Mouse (Mus musculus): ENCODE data around the gene Col5a1. TPM values are rescaled to one million over a fixed set of nuclear protein-coding genes. Genes with fewer than 3 reads are reported as not detected.

Gene Col5a1
- polyA plus RNA-seq, 1 experiment from 2014 or later = 59.1 TPM

GRCm38 (mm10) chr2:27936607-27937191, 50.5 kb downstream of the Col5a1 start:
- Histone ChIP-seq H3K4me1 (replicated peaks) (peaks cover 53% of the 10 kb centered on the region), H3K9me3 (no peaks in the 10 kb centered on the region), H3K9ac (replicated peaks) (no peak overlapping the region), H3K4me2 (no peak overlapping the region), H3K27ac (peak overlapping the region; percentile 63), H3K36me3 (peaks cover 70% of the 10 kb centered on the region), H3K4me3 (replicated peaks) (no peak overlapping the region), H3K27me3 (no peaks in the 10 kb centered on the region)
- no peak for ATAC-seq (ENCODE audit: insufficient number of reproducible peaks, insufficient read depth, low FRiP score, low TSS enrichment, low read depth)
- WGBS = 82% methylated on average over 9 of the region's 9 CpGs

- H3K27ac ChIP-seq = no peak overlapping the region
- 85% methylated on average over 4 of the region's 4 CpGs for WGBS
- no peak overlapping the region for H3K4me2 ChIP-seq
- H3K27me3 ChIP-seq = no peaks in the 10 kb centered on the region
- no peak overlapping the region for H3K9ac ChIP-seq (replicated peaks)
- peaks cover 73% of the 10 kb centered on the region for H3K36me3 ChIP-seq
- no peaks in the 10 kb centered on the region for H3K9me3 ChIP-seq
- H3K4me1 ChIP-seq (replicated peaks) = peaks cover 26% of the 10 kb centered on the region
- no peak for ATAC-seq (ENCODE audit: insufficient number of reproducible peaks, insufficient read depth, low FRiP score, low TSS enrichment, low read depth)
- H3K4me3 ChIP-seq (replicated peaks) = no peak overlapping the region
Measured at GRCm38 (mm10) chr2:27939433-27939832, 53.2 kb downstream of the Col5a1 start.

GRCm38 (mm10) chr2:27940144-27940543, 53.9 kb downstream of the Col5a1 start:
- H3K27ac ChIP-seq = 0 out of 2 replicates have a peak overlapping the region, but pooled peaks have one; percentile 17
- H3K27me3 ChIP-seq = no peaks in the 10 kb centered on the region
- 87% methylated on average over 12 of the region's 12 CpGs for WGBS
- H3K9me3 ChIP-seq = no peaks in the 10 kb centered on the region
- peaks cover 19% of the 10 kb centered on the region for H3K4me1 ChIP-seq (replicated peaks)
- no peak overlapping the region for H3K4me3 ChIP-seq (replicated peaks)
- H3K4me2 ChIP-seq = no peak overlapping the region
- H3K9ac ChIP-seq (replicated peaks) = no peak overlapping the region
- no peak for ATAC-seq (ENCODE audit: insufficient number of reproducible peaks, insufficient read depth, low FRiP score, low TSS enrichment, low read depth)
- peaks cover 71% of the 10 kb centered on the region for H3K36me3 ChIP-seq

- Histone ChIP-seq H3K9me3 (no peaks in the 10 kb centered on the region), H3K36me3 (peaks cover 56% of the 10 kb centered on the region), H3K27ac (no peak overlapping the region), H3K4me3 (replicated peaks) (no peak overlapping the region), H3K9ac (replicated peaks) (0 out of 2 replicates have a peak overlapping the region, but pooled peaks have one; percentile 18), H3K27me3 (no peaks in the 10 kb centered on the region), H3K4me1 (replicated peaks) (no peaks in the 10 kb centered on the region), H3K4me2 (no peak overlapping the region)
- ATAC-seq (ENCODE audit: insufficient number of reproducible peaks, insufficient read depth, low FRiP score, low TSS enrichment, low read depth) = no peak
- WGBS = 94% methylated on average over 4 of the region's 4 CpGs
Measured at GRCm38 (mm10) chr2:27947252-27947651, 61.0 kb downstream of the Col5a1 start.

GRCm38 (mm10) chr2:27947917-27948316, 61.7 kb downstream of the Col5a1 start:
- 83% methylated on average over 5 of the region's 5 CpGs for WGBS
- peaks cover 58% of the 10 kb centered on the region for H3K36me3 ChIP-seq
- no peak overlapping the region for H3K4me3 ChIP-seq (replicated peaks)
- H3K9me3 ChIP-seq = no peaks in the 10 kb centered on the region
- no peaks in the 10 kb centered on the region for H3K27me3 ChIP-seq
- H3K9ac ChIP-seq (replicated peaks) = no peak overlapping the region
- ATAC-seq (ENCODE audit: insufficient number of reproducible peaks, insufficient read depth, low FRiP score, low TSS enrichment, low read depth) = no peak
- no peaks in the 10 kb centered on the region for H3K4me1 ChIP-seq (replicated peaks)
- no peak overlapping the region for H3K4me2 ChIP-seq
- H3K27ac ChIP-seq = no peak overlapping the region

- H3K4me2 ChIP-seq = no peak overlapping the region
- H3K27ac ChIP-seq = no peak overlapping the region
- no peak overlapping the region for H3K9ac ChIP-seq (replicated peaks)
- peaks cover 22% of the 10 kb centered on the region for H3K4me1 ChIP-seq (replicated peaks)
- 95% methylated on average over 3 of the region's 3 CpGs for WGBS
- H3K36me3 ChIP-seq = peaks cover 95% of the 10 kb centered on the region
- H3K27me3 ChIP-seq = no peaks in the 10 kb centered on the region
- ATAC-seq (ENCODE audit: insufficient number of reproducible peaks, insufficient read depth, low FRiP score, low TSS enrichment, low read depth) = no peak
- H3K4me3 ChIP-seq (replicated peaks) = no peak overlapping the region
- H3K9me3 ChIP-seq = no peaks in the 10 kb centered on the region
Measured at GRCm38 (mm10) chr2:27953866-27954265, 67.6 kb downstream of the Col5a1 start.

- WGBS = 27% methylated on average over 3 of the region's 3 CpGs
- no peak for ATAC-seq (ENCODE audit: insufficient number of reproducible peaks, insufficient read depth, low FRiP score, low TSS enrichment, low read depth)
- Histone ChIP-seq H3K4me2 (no peak overlapping the region), H3K4me3 (replicated peaks) (no peak overlapping the region), H3K9ac (replicated peaks) (no peak overlapping the region), H3K9me3 (no peaks in the 10 kb centered on the region), H3K27me3 (no peaks in the 10 kb centered on the region), H3K36me3 (peaks cover 98% of the 10 kb centered on the region), H3K27ac (no peak overlapping the region), H3K4me1 (replicated peaks) (peaks cover 22% of the 10 kb centered on the region)
Measured at GRCm38 (mm10) chr2:27954924-27955323, 68.7 kb downstream of the Col5a1 start.

- H3K9me3 ChIP-seq = no peaks in the 10 kb centered on the region
- H3K36me3 ChIP-seq = peaks cover 98% of the 10 kb centered on the region
- WGBS = 93% methylated on average over 7 of the region's 7 CpGs
- no peak overlapping the region for H3K9ac ChIP-seq (replicated peaks)
- ATAC-seq (ENCODE audit: insufficient number of reproducible peaks, insufficient read depth, low FRiP score, low TSS enrichment, low read depth) = no peak
- H3K27ac ChIP-seq = no peak overlapping the region
- H3K4me2 ChIP-seq = no peak overlapping the region
- no peaks in the 10 kb centered on the region for H3K27me3 ChIP-seq
- no peak overlapping the region for H3K4me3 ChIP-seq (replicated peaks)
- peaks cover 22% of the 10 kb centered on the region for H3K4me1 ChIP-seq (replicated peaks)
Measured at GRCm38 (mm10) chr2:27956751-27957150, 70.5 kb downstream of the Col5a1 start.

- 54% methylated on average over 5 of the region's 5 CpGs for WGBS
- no peak overlapping the region for H3K9ac ChIP-seq (replicated peaks)
- no peak overlapping the region for H3K4me2 ChIP-seq
- H3K4me1 ChIP-seq (replicated peaks) = peaks cover 22% of the 10 kb centered on the region
- no peaks in the 10 kb centered on the region for H3K9me3 ChIP-seq
- no peak overlapping the region for H3K27ac ChIP-seq
- no peaks in the 10 kb centered on the region for H3K27me3 ChIP-seq
- H3K36me3 ChIP-seq = peaks cover 98% of the 10 kb centered on the region
- no peak for ATAC-seq (ENCODE audit: insufficient number of reproducible peaks, insufficient read depth, low FRiP score, low TSS enrichment, low read depth)
- no peak overlapping the region for H3K4me3 ChIP-seq (replicated peaks)
Measured at GRCm38 (mm10) chr2:27957184-27957583, 71.0 kb downstream of the Col5a1 start.

GRCm38 (mm10) chr2:27959275-27959674, 73.0 kb downstream of the Col5a1 start:
- no peak overlapping the region for H3K4me3 ChIP-seq (replicated peaks)
- no peaks in the 10 kb centered on the region for H3K9me3 ChIP-seq
- no peak overlapping the region for H3K9ac ChIP-seq (replicated peaks)
- H3K27ac ChIP-seq = no peak overlapping the region
- 70% methylated on average over 6 of the region's 6 CpGs for WGBS
- H3K27me3 ChIP-seq = no peaks in the 10 kb centered on the region
- no peak overlapping the region for H3K4me2 ChIP-seq
- H3K4me1 ChIP-seq (replicated peaks) = peaks cover 22% of the 10 kb centered on the region
- peaks cover 95% of the 10 kb centered on the region for H3K36me3 ChIP-seq
- no peak for ATAC-seq (ENCODE audit: insufficient number of reproducible peaks, insufficient read depth, low FRiP score, low TSS enrichment, low read depth)

- Histone ChIP-seq H3K9ac (replicated peaks) (no peak overlapping the region), H3K4me1 (replicated peaks) (peaks cover 16% of the 10 kb centered on the region), H3K27me3 (no peaks in the 10 kb centered on the region), H3K9me3 (no peaks in the 10 kb centered on the region), H3K4me3 (replicated peaks) (no peak overlapping the region), H3K4me2 (no peak overlapping the region), H3K27ac (no peak overlapping the region), H3K36me3 (peaks cover 95% of the 10 kb centered on the region)
- ATAC-seq (ENCODE audit: insufficient number of reproducible peaks, insufficient read depth, low FRiP score, low TSS enrichment, low read depth) = no peak
- WGBS = 98% methylated on average over 2 of the region's 2 CpGs
Measured at GRCm38 (mm10) chr2:27961190-27961589, 75.0 kb downstream of the Col5a1 start.

- no peak overlapping the region for H3K27ac ChIP-seq
- no peak overlapping the region for H3K9ac ChIP-seq (replicated peaks)
- H3K4me3 ChIP-seq (replicated peaks) = no peak overlapping the region
- H3K9me3 ChIP-seq = no peaks in the 10 kb centered on the region
- no peak for ATAC-seq (ENCODE audit: insufficient number of reproducible peaks, insufficient read depth, low FRiP score, low TSS enrichment, low read depth)
- H3K4me2 ChIP-seq = no peak overlapping the region
- H3K27me3 ChIP-seq = no peaks in the 10 kb centered on the region
- H3K36me3 ChIP-seq = peaks cover 95% of the 10 kb centered on the region
- peaks cover 10% of the 10 kb centered on the region for H3K4me1 ChIP-seq (replicated peaks)
- 84% methylated on average over 3 of the region's 3 CpGs for WGBS
Measured at GRCm38 (mm10) chr2:27962406-27962805, 76.2 kb downstream of the Col5a1 start.

Measured in limb, embryonic 12.5 days (tissue).